Mouse (Mus musculus) lung, postnatal 0 days (tissue): ENCODE results near the gene 1700016D06Rik.

Experiments
- CTCF ChIP-seq: IDR thresholded peaks from 2 replicates; pipeline ENCODE4 v1.5.1; 2016; ENCODE audit warnings: antibody characterized with exemption, mild to moderate bottlenecking
- EP300 ChIP-seq: IDR thresholded peaks from 2 replicates; pipeline ENCODE4 v1.6.1; 2016; ENCODE audit warnings: antibody characterized with exemption, mild to moderate bottlenecking, control low read depth

GRCm38 (mm10) chr8:11691761-11692160 is 9.1 kb downstream of the 1700016D06Rik start:
- TF ChIP-seq EP300 (no peak), CTCF (no peak)
